Mouse (Mus musculus) layer of hippocampus, postnatal 25 days (tissue): ENCODE data around the gene T. TPM values are rescaled to one million over a fixed set of nuclear protein-coding genes. Genes with fewer than 3 reads are reported as not detected.
"Not testable (repeated sequence)": the region's sequence is repeated elsewhere in the genome, so short reads cannot be mapped to it uniquely, and the experiment has no call there.

Experiments used
- DNase-seq, 2 experiments: peaks; one replicate each; pipeline ENCODE4 v3.0.0; 2022; ENCODE audit warnings: mixed read lengths in 2 of 2, low spot score in 1 of 2; ENCODE audit errors: extremely low spot score in 1 of 2
- total RNA-seq, 2 experiments: library from RNA; stranded (reverse); gene quantifications; 2 replicates each; pipeline ENCODE4 v1.2.3; 2021

Gene T
- total RNA-seq = not detected

GRCm38 (mm10) chr17:8433978-8434960 is at the start of gene T:
TSS of gene T (plus strand) at chr17:8434423.
- no peak for DNase-seq

- DNase-seq = no peak
Observed at GRCm38 (mm10) chr17:8385441-8385840, 48.8 kb upstream of the T start.

- peak in 1 of 2 experiments; percentile 66 for DNase-seq
Observed at GRCm38 (mm10) chr17:8388463-8388862, 45.8 kb upstream of the T start.

GRCm38 (mm10) chr17:8388990-8389789 is 45.0 kb upstream of the T start:
- no peak for DNase-seq

- no peak for DNase-seq
Observed at GRCm38 (mm10) chr17:8389790-8390095, 44.5 kb upstream of the T start.

- DNase-seq = no peak
Observed at GRCm38 (mm10) chr17:8390487-8390886, 43.7 kb upstream of the T start.

- no peak for DNase-seq
Observed at GRCm38 (mm10) chr17:8396371-8396770, 37.9 kb upstream of the T start.

- DNase-seq = no peak
Observed at GRCm38 (mm10) chr17:8397946-8398345, 36.3 kb upstream of the T start.

GRCm38 (mm10) chr17:8403932-8404331 is 30.3 kb upstream of the T start:
- DNase-seq = not testable (repeated sequence)

GRCm38 (mm10) chr17:8406285-8406684 is 27.9 kb upstream of the T start:
- no peak for DNase-seq

- not testable (repeated sequence) for DNase-seq
Observed at GRCm38 (mm10) chr17:8408002-8408401, 26.2 kb upstream of the T start.

- DNase-seq = no peak
Observed at GRCm38 (mm10) chr17:8408589-8409295, 25.5 kb upstream of the T start.

GRCm38 (mm10) chr17:8410330-8410729 is 23.9 kb upstream of the T start:
- DNase-seq = no peak

GRCm38 (mm10) chr17:8413656-8414055 is 20.6 kb upstream of the T start:
- no peak for DNase-seq

- no peak for DNase-seq
Observed at GRCm38 (mm10) chr17:8415533-8415932, 18.7 kb upstream of the T start.

- no peak for DNase-seq
Observed at GRCm38 (mm10) chr17:8416865-8417264, 17.4 kb upstream of the T start.

- no peak for DNase-seq
Observed at GRCm38 (mm10) chr17:8420739-8421138, 13.5 kb upstream of the T start.

GRCm38 (mm10) chr17:8421517-8421916 is 12.7 kb upstream of the T start:
- DNase-seq = no peak

GRCm38 (mm10) chr17:8423283-8423682 is 10.9 kb upstream of the T start:
- DNase-seq = peak in 1 of 2 experiments; percentile 60

- DNase-seq = no peak
Observed at GRCm38 (mm10) chr17:8429436-8429835, 4.8 kb upstream of the T start.

- no peak for DNase-seq
Observed at GRCm38 (mm10) chr17:8429896-8430295, 4.3 kb upstream of the T start.
